Mouse (Mus musculus) forebrain, embryonic 13.5 days (tissue): ENCODE measurements at regions not wholly inside any gene's neighbourhood (a gene's known extent, or its start where the extent isn't known, plus 50 kb on each side); places are given as distances from the start of the nearest gene placed in this dataset.
A peak's percentile ranks its signal among the peaks of the same experiment; 100 is the strongest.

Experiments used
- ATAC-seq: fragments of 200-750 bp; cut with Nextera tagmentation; 2 replicates; pipeline ENCODE4 v1.8.0; 2017
- H3K27ac ChIP-seq: fragments of 300-500 bp; sonication (generic); 2 replicates; pipeline ENCODE4 v1.5.1; 2015; ENCODE audit warnings: inconsistent platforms, mild to moderate bottlenecking, moderate library complexity
- H3K27me3 ChIP-seq: fragments of 300-500 bp; sonication (generic); 2 replicates; pipeline ENCODE4 v1.6.1; 2015; ENCODE audit warnings: mild to moderate bottlenecking, inconsistent platforms
- H3K36me3 ChIP-seq: fragments of 300-500 bp; sonication (generic); 2 replicates; pipeline ENCODE4 v1.6.1; 2015; ENCODE audit warnings: mild to moderate bottlenecking, inconsistent platforms; ENCODE audit not compliant: poor library complexity, severe bottlenecking
- H3K4me1 ChIP-seq: fragments of 300-500 bp; sonication (generic); 2 replicates; pipeline ENCODE4 v1.6.1; 2015; ENCODE audit warnings: inconsistent platforms
- H3K4me2 ChIP-seq: fragments of 300-500 bp; sonication (generic); 2 replicates; pipeline ENCODE4 v1.6.1; 2015; ENCODE audit warnings: inconsistent platforms, mild to moderate bottlenecking, moderate library complexity
- H3K4me3 ChIP-seq: fragments of 300-500 bp; sonication (generic); 2 replicates; pipeline ENCODE4 v1.5.1; 2015; ENCODE audit warnings: mild to moderate bottlenecking, inconsistent platforms
- H3K9ac ChIP-seq: fragments of 300-500 bp; sonication (generic); 2 replicates; pipeline ENCODE4 v1.6.1; 2015; ENCODE audit warnings: mild to moderate bottlenecking, inconsistent platforms
- H3K9me3 ChIP-seq: fragments of 300-500 bp; sonication (generic); replicated peaks from 2 replicates; pipeline ENCODE4 v1.6.1; 2016; ENCODE audit warnings: inconsistent platforms
- WGBS: fragments of 180-500 bp; shearing (Covaris S2); methylation state at CpG from one replicate; pipeline ENCODE4 v1.1.7; 2015; 5-methylcytosine and 5-hydroxymethylcytosine counted together

DNA sequence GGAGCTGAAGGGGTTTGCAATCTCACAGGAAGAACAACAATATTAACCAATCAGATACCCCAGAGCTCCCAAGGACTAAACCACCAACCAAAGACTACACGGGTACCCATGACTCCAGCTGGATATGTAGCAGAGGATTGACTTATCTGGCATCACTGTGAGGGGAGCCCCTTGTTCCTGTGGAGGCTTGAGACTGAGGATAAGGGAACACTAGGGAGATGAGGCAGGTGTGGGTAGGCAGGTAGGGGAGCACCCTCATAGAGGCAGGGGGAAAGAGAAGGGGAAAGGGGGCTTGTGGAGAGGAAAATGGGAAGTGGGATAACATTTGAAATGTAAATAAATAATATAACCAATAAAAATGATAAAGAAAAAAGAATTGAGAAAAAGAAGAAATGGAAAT lies 134.8 kb downstream of the G6pd2 start:
- WGBS, result 84% methylated on average over 1 of the region's 1 CpGs
- no peak overlapping the region for H3K4me3 ChIP-seq
- H3K9me3 ChIP-seq, result no peaks in the 10 kb centered on the region
- H3K9ac ChIP-seq, result no peak overlapping the region
- H3K4me2 ChIP-seq, result no peak overlapping the region
- no peak overlapping the region for H3K27ac ChIP-seq
- no peaks in the 10 kb centered on the region for H3K27me3 ChIP-seq
- H3K4me1 ChIP-seq, result no peaks in the 10 kb centered on the region
- ATAC-seq, result no peak
- no peaks in the 10 kb centered on the region for H3K36me3 ChIP-seq

DNA sequence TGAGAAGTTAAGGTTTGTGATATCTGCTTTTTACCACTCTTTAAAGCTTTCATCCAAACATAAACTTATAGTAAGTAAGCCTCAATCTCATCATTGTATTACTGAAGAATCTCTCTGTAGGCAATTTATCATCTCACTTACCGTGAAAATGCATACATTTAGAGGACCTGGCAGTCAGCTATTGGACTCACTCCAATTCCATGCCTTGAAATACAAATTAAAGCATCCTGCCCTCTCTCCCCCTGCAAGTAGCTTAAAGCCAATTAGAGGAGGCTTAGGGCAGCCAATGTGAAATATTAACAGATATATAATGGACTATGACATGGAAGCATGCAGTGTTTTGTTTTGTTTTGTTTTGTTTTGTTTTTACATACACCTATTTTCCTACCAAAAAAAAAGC lies 176.6 kb downstream of the G6pd2 start:
- H3K4me1 ChIP-seq, result no peaks in the 10 kb centered on the region
- H3K9me3 ChIP-seq, result no peaks in the 10 kb centered on the region
- no peak overlapping the region for H3K9ac ChIP-seq
- no peak overlapping the region for H3K4me3 ChIP-seq
- ATAC-seq, result peak; percentile 45; the same call in 1 of the 2 replicates
- no peak overlapping the region for H3K4me2 ChIP-seq
- H3K27me3 ChIP-seq, result no peaks in the 10 kb centered on the region
- no peak overlapping the region for H3K27ac ChIP-seq
- WGBS, result 36% methylated on average over 1 of the region's 1 CpGs
- H3K36me3 ChIP-seq, result no peaks in the 10 kb centered on the region

DNA sequence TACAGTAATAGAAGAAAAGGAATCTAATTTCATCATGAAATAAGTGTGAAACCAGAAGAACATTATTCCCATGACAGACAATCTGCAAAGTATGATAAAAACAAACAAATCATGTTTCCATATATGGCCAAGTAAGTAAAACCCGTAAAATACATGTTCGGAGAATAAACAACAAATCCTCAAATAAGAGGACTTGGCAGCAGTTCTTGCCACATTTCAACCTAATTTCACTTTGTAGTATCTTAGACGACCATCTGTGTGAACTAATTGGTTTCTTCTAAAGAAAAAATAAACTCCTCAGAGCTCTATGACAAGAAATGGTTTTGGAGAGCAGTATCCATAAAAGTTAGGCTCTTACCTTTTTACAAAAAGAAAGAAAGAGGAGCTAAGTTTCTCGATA lies 210.9 kb downstream of the G6pd2 start:
- ATAC-seq, result no peak
- H3K4me1 ChIP-seq, result no peaks in the 10 kb centered on the region
- no peak overlapping the region for H3K4me2 ChIP-seq
- no peaks in the 10 kb centered on the region for H3K36me3 ChIP-seq
- no peak overlapping the region for H3K27ac ChIP-seq
- H3K27me3 ChIP-seq, result no peaks in the 10 kb centered on the region
- H3K9ac ChIP-seq, result no peak overlapping the region
- H3K9me3 ChIP-seq, result no peaks in the 10 kb centered on the region
- no peak overlapping the region for H3K4me3 ChIP-seq
- WGBS, result 67% methylated on average over 4 of the region's 4 CpGs

GRCm38 (mm10) chr5:62020260-62020659 lies 211.6 kb downstream of the G6pd2 start:
- Histone ChIP-seq H3K4me2 (no peak overlapping the region), H3K27me3 (no peaks in the 10 kb centered on the region)
- no peak for ATAC-seq

DNA sequence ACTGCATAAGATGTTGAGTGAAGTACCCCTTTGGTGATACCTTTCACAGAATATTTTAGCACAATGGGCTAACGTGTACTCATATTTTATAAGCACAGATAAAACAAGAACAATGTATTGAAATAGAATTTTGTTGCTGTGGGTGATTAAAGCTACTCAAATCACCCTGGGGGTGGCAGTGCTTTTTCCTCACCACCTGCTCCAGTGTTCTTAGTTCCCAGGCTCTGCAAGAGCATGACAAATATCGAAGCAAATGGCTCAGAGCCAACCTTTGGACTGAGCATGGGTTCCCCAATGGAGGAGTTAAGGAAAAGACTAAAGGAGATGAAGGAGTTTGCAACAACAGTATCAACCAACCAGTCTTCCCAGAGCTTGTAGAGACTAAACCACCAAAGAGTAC lies 232.9 kb downstream of the G6pd2 start:
- no peak overlapping the region for H3K9ac ChIP-seq
- H3K4me3 ChIP-seq, result no peak overlapping the region
- no peak overlapping the region for H3K4me2 ChIP-seq
- 79% methylated on average over 2 of the region's 2 CpGs for WGBS
- no peaks in the 10 kb centered on the region for H3K27me3 ChIP-seq
- H3K36me3 ChIP-seq, result no peaks in the 10 kb centered on the region
- no peaks in the 10 kb centered on the region for H3K9me3 ChIP-seq
- no peak overlapping the region for H3K27ac ChIP-seq
- no peaks in the 10 kb centered on the region for H3K4me1 ChIP-seq
- no peak for ATAC-seq

More at GRCm38 (mm10) chr5:62020260-62020659, 211.6 kb downstream of the G6pd2 start:
- Histone ChIP-seq H3K36me3 (no peaks in the 10 kb centered on the region), H3K9ac (no peak overlapping the region), H3K4me3 (no peak overlapping the region), H3K27ac (no peak overlapping the region), H3K9me3 (no peaks in the 10 kb centered on the region), H3K4me1 (no peaks in the 10 kb centered on the region)

DNA sequence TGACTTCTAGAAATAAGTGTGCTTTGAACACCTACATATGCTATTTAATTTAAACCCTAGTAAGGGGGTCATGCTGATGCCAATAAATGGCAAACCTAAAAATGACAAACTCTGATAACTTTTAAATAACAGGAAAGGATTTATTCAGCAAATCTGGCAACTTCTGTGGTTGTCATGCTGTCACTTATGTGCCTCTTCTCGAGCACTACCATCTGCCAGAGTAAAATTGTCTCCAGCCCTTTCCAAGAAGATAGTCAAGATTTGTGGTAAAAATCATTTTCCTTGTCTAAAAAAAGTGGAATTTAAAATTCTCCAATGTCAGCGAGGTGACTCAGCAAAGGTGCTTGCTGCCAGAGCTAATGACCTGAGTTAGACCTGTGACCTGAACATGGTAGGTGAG lies 235.1 kb downstream of the G6pd2 start:
- H3K36me3 ChIP-seq, result no peaks in the 10 kb centered on the region
- H3K9ac ChIP-seq, result no peak overlapping the region
- no peaks in the 10 kb centered on the region for H3K27me3 ChIP-seq
- no peaks in the 10 kb centered on the region for H3K4me1 ChIP-seq
- no peak overlapping the region for H3K4me2 ChIP-seq
- H3K9me3 ChIP-seq, result no peaks in the 10 kb centered on the region
- no peak overlapping the region for H3K27ac ChIP-seq
- 67% methylated on average over 2 of the region's 2 CpGs for WGBS
- no peak for ATAC-seq
- H3K4me3 ChIP-seq, result no peak overlapping the region

- Histone ChIP-seq H3K9me3 (no peaks in the 10 kb centered on the region), H3K4me3 (no peak overlapping the region), H3K9ac (no peak overlapping the region), H3K4me2 (no peak overlapping the region), H3K36me3 (no peaks in the 10 kb centered on the region), H3K27me3 (no peaks in the 10 kb centered on the region), H3K27ac (no peak overlapping the region), H3K4me1 (no peaks in the 10 kb centered on the region)
- no peak for ATAC-seq
Measured at GRCm38 (mm10) chr5:62078998-62079397, 270.4 kb downstream of the G6pd2 start.

- Histone ChIP-seq H3K27ac (no peak overlapping the region), H3K27me3 (no peaks in the 10 kb centered on the region), H3K4me1 (no peaks in the 10 kb centered on the region), H3K4me2 (no peak overlapping the region), H3K9me3 (no peaks in the 10 kb centered on the region), H3K4me3 (no peak overlapping the region), H3K36me3 (no peaks in the 10 kb centered on the region), H3K9ac (no peak overlapping the region)
- WGBS, result 84% methylated on average over 1 of the region's 1 CpGs
- ATAC-seq, result no peak
Measured at GRCm38 (mm10) chr5:62089538-62089937, 280.9 kb downstream of the G6pd2 start.

- Histone ChIP-seq H3K4me2 (no peak overlapping the region), H3K36me3 (no peaks in the 10 kb centered on the region), H3K27me3 (no peaks in the 10 kb centered on the region), H3K4me1 (no peaks in the 10 kb centered on the region), H3K27ac (no peak overlapping the region), H3K4me3 (no peak overlapping the region), H3K9ac (no peak overlapping the region), H3K9me3 (no peaks in the 10 kb centered on the region)
- no peak for ATAC-seq
Measured at GRCm38 (mm10) chr5:62096052-62096451, 287.4 kb downstream of the G6pd2 start.

DNA sequence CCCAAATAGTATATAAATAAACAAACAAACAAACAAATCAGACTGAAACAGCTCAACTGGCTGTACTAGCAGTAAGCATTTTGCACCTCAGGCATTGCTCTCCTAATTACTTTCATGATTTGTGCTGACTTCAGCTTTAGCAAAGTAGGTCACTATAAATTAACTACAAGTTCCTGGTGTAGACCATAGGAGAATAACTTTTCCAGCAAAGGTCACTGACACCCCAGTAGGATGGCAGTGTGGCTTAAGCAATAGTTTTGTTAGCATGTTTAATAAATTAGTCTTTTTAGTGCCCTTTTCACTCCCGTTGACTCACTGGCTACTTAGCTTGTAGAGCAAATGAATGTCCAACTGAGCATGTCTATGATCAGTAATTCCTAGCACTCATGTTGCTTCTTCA lies 304.6 kb downstream of the G6pd2 start:
- H3K27me3 ChIP-seq, result no peaks in the 10 kb centered on the region
- no peaks in the 10 kb centered on the region for H3K4me1 ChIP-seq
- no peaks in the 10 kb centered on the region for H3K9me3 ChIP-seq
- H3K27ac ChIP-seq, result no peak overlapping the region
- ATAC-seq, result no peak
- no peak overlapping the region for H3K4me2 ChIP-seq
- H3K9ac ChIP-seq, result no peak overlapping the region
- H3K36me3 ChIP-seq, result no peaks in the 10 kb centered on the region
- no peak overlapping the region for H3K4me3 ChIP-seq
- 89% methylated on average over 1 of the region's 1 CpGs for WGBS

DNA sequence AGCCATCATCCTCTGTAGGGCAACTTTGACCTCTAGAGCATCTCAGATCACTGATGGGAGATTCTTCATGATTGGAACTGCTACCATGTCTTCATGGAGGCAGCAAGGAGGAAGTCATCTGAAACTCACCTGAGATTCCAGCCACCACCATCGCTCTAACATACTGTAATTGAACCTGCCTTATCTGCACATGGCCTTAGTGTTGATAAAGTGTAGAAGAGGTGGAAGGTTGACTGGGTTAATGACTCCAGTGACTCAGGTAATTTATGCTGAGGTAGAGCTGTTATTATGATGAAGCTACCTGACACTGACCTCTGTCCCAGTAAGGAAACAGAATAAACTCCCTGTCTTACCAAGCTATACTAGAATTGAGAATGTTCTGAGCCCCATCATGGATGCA lies 305.0 kb downstream of the G6pd2 start:
- no peak for ATAC-seq
- Histone ChIP-seq H3K27ac (no peak overlapping the region), H3K9me3 (no peaks in the 10 kb centered on the region), H3K36me3 (no peaks in the 10 kb centered on the region), H3K4me1 (no peaks in the 10 kb centered on the region), H3K9ac (no peak overlapping the region), H3K4me2 (no peak overlapping the region), H3K4me3 (no peak overlapping the region), H3K27me3 (no peaks in the 10 kb centered on the region)
- WGBS, result 88% methylated on average over 1 of the region's 1 CpGs

- Histone ChIP-seq H3K4me1 (no peaks in the 10 kb centered on the region), H3K9me3 (no peaks in the 10 kb centered on the region), H3K9ac (no peak overlapping the region), H3K4me2 (no peak overlapping the region), H3K27ac (no peak overlapping the region), H3K27me3 (no peaks in the 10 kb centered on the region), H3K4me3 (no peak overlapping the region), H3K36me3 (no peaks in the 10 kb centered on the region)
- 0 out of 2 replicates have a peak, but pooled peaks have one; percentile 21 for ATAC-seq
Measured at GRCm38 (mm10) chr5:62145178-62145577, 336.6 kb downstream of the G6pd2 start.

- Histone ChIP-seq H3K9me3 (no peaks in the 10 kb centered on the region), H3K9ac (no peak overlapping the region), H3K36me3 (no peaks in the 10 kb centered on the region), H3K27ac (no peak overlapping the region), H3K27me3 (no peaks in the 10 kb centered on the region), H3K4me1 (no peaks in the 10 kb centered on the region), H3K4me2 (no peak overlapping the region), H3K4me3 (no peak overlapping the region)
- ATAC-seq, result 0 out of 2 replicates have a peak, but pooled peaks have one; percentile 38
Measured at GRCm38 (mm10) chr5:62147399-62147798, 338.8 kb downstream of the G6pd2 start.

GRCm38 (mm10) chr5:62160528-62160927 lies 351.9 kb downstream of the G6pd2 start:
- Histone ChIP-seq H3K4me1 (no peaks in the 10 kb centered on the region), H3K4me3 (no peak overlapping the region), H3K4me2 (no peak overlapping the region), H3K27ac (no peak overlapping the region), H3K9ac (no peak overlapping the region), H3K36me3 (no peaks in the 10 kb centered on the region), H3K9me3 (no peaks in the 10 kb centered on the region), H3K27me3 (no peaks in the 10 kb centered on the region)
- no peak for ATAC-seq
- 83% methylated on average over 2 of the region's 2 CpGs for WGBS
